16 mouse cellular contexts compared by ENCODE assay signal in genomic region chr13:102392868-102393661, GRCm38 (mm10).
A peak's percentile ranks its signal among the peaks of the same experiment; 100 is the strongest.
DNase-seq lines count a peak whose midpoint lies in the region; ATAC-seq and TF ChIP-seq lines count a peak whose summit lies in the region.
"Had no signal": no experiment of that assay in that cellular context is flagged by ENCODE, and none has a peak within 500 bp of the region (broad histone marks: within the 10 kb centered on the region; RNA-seq: fewer than 3 reads in every experiment).

No protein-coding gene starts in this region.

- intact Hi-C loops in gastrocnemius, adult 2 months (cut with DNase I) = loop anchor here (10.0 kb wide), 1 partner anchor 398 kb away; no protein-coding TSS in a partner anchor

- no peak overlapping the region for H3K4me3 ChIP-seq in forebrain, embryonic 11.5 days (ENCODE audit: low read depth, low read length)
- no peak overlapping the region for H3K4me3 ChIP-seq in forebrain, embryonic 15.5 days
- H3K4me3 ChIP-seq in hindbrain, embryonic 11.5 days (ENCODE audit: low read depth, low read length) = no peak overlapping the region
- no peak overlapping the region for H3K4me3 ChIP-seq in hindbrain, postnatal 0 days (ENCODE audit: low read length)
- H3K4me3 ChIP-seq in midbrain, embryonic 12.5 days = no peak overlapping the region
- H3K4me3 ChIP-seq in midbrain, embryonic 15.5 days = no peak overlapping the region
- no peak overlapping the region for H3K4me3 ChIP-seq in gastrocnemius, adult 2 months
- H3K4me3 ChIP-seq: limb, embryonic 12.5 days had no signal

- H3K27me3 ChIP-seq in forebrain, embryonic 11.5 days (ENCODE audit: control insufficient read depth, insufficient read depth, low read length) = no peaks in the 10 kb centered on the region
- H3K27me3 ChIP-seq in forebrain, embryonic 15.5 days = no peaks in the 10 kb centered on the region
- H3K27me3 ChIP-seq in hindbrain, embryonic 11.5 days (ENCODE audit: control insufficient read depth, insufficient read depth, low read length) = 0 out of 2 replicates have a peak, but pooled peaks cover 2% of the 10 kb centered on the region
- no peaks in the 10 kb centered on the region for H3K27me3 ChIP-seq in hindbrain, postnatal 0 days (ENCODE audit: insufficient read depth, low read length)
- peaks cover 16% of the 10 kb centered on the region; the same call in 1 of the 2 replicates for H3K27me3 ChIP-seq in midbrain, embryonic 12.5 days
- no peaks in the 10 kb centered on the region for H3K27me3 ChIP-seq in midbrain, embryonic 15.5 days (replicated peaks)
- H3K27me3 ChIP-seq: limb, embryonic 12.5 days; Patski had no signal

- no peaks in the 10 kb centered on the region for H3K9me3 ChIP-seq in forebrain, embryonic 11.5 days (ENCODE audit: control insufficient read depth, low read length)
- H3K9me3 ChIP-seq in forebrain, embryonic 15.5 days = no peaks in the 10 kb centered on the region
- no peaks in the 10 kb centered on the region for H3K9me3 ChIP-seq in hindbrain, embryonic 11.5 days (ENCODE audit: control insufficient read depth, low read length)
- H3K9me3 ChIP-seq in hindbrain, postnatal 0 days (ENCODE audit: low read length) = no peaks in the 10 kb centered on the region
- H3K9me3 ChIP-seq in midbrain, embryonic 12.5 days = no peaks in the 10 kb centered on the region
- H3K9me3 ChIP-seq in midbrain, embryonic 15.5 days = no peaks in the 10 kb centered on the region
- H3K9me3 ChIP-seq: limb, embryonic 12.5 days had no signal

- WGBS in forebrain, embryonic 11.5 days = 15% methylated on average over 10 of the region's 10 CpGs
- WGBS in forebrain, embryonic 15.5 days = 10% methylated on average over 10 of the region's 10 CpGs
- WGBS in hindbrain, embryonic 11.5 days = 21% methylated on average over 10 of the region's 10 CpGs
- WGBS in hindbrain, postnatal 0 days = 24% methylated on average over 10 of the region's 10 CpGs
- 17% methylated on average over 10 of the region's 10 CpGs for whole genome bisulfite sequencing in midbrain, embryonic 12.5 days
- WGBS in midbrain, embryonic 15.5 days = 15% methylated on average over 10 of the region's 10 CpGs

- TF ChIP-seq CTCF in hindbrain, postnatal 0 days (IDR thresholded peaks at IDR 0.05; ENCODE audit: low read depth) = no peak
- TF ChIP-seq CTCF in gastrocnemius, adult 2 months (IDR thresholded peaks at IDR 0.05) = no peak

- ATAC-seq in forebrain, embryonic 11.5 days (replicated peaks; ENCODE audit: low FRiP score) = peak; percentile 65
- no peak for ATAC-seq in forebrain, embryonic 15.5 days (replicated peaks)
- peak; percentile 64; the same call in 1 of the 2 replicates for ATAC-seq in hindbrain, embryonic 11.5 days (ENCODE audit: low FRiP score)
- no peak for ATAC-seq in hindbrain, postnatal 0 days
- ATAC-seq in midbrain, embryonic 12.5 days (ENCODE audit: low FRiP score, low read depth) = peak; percentile 62; the same call in 1 of the 2 replicates
- no peak for ATAC-seq in midbrain, embryonic 15.5 days (replicated peaks)
- ATAC-seq: intestine, postnatal 0 days; lung, postnatal 0 days; Patski had no signal

- no peak overlapping the region for H3K27ac ChIP-seq in forebrain, embryonic 11.5 days (ENCODE audit: low read depth, low read length)
- no peak overlapping the region for H3K27ac ChIP-seq in forebrain, embryonic 15.5 days (replicated peaks)
- H3K27ac ChIP-seq in hindbrain, embryonic 11.5 days (ENCODE audit: low read depth, low read length) = no peak overlapping the region
- H3K27ac ChIP-seq in hindbrain, postnatal 0 days = no peak overlapping the region
- no peak overlapping the region for H3K27ac ChIP-seq in midbrain, embryonic 12.5 days (replicated peaks)
- no peak overlapping the region for H3K27ac ChIP-seq in midbrain, embryonic 15.5 days
- H3K27ac ChIP-seq in gastrocnemius, adult 2 months = no peak overlapping the region

- H3K4me1 ChIP-seq in forebrain, embryonic 11.5 days (replicated peaks; ENCODE audit: control insufficient read depth, insufficient read depth, low read length) = no peaks in the 10 kb centered on the region
- peaks cover 4% of the 10 kb centered on the region for H3K4me1 ChIP-seq in forebrain, embryonic 15.5 days
- H3K4me1 ChIP-seq in hindbrain, embryonic 11.5 days (replicated peaks; ENCODE audit: control insufficient read depth, insufficient read depth, low read length) = no peaks in the 10 kb centered on the region; the same call in 1 of the 2 replicates
- no peaks in the 10 kb centered on the region for H3K4me1 ChIP-seq in hindbrain, postnatal 0 days (ENCODE audit: insufficient read depth, low read length)
- peaks cover 10% of the 10 kb centered on the region for H3K4me1 ChIP-seq in midbrain, embryonic 12.5 days
- H3K4me1 ChIP-seq in midbrain, embryonic 15.5 days = no peaks in the 10 kb centered on the region

- no peak overlapping the region for H3K4me2 ChIP-seq in forebrain, embryonic 11.5 days (ENCODE audit: low read depth, low read length, severe bottlenecking)
- H3K4me2 ChIP-seq in forebrain, embryonic 15.5 days (replicated peaks) = no peak overlapping the region
- H3K4me2 ChIP-seq in hindbrain, embryonic 11.5 days (replicated peaks; ENCODE audit: low read depth, low read length) = no peak overlapping the region
- H3K4me2 ChIP-seq in hindbrain, postnatal 0 days (ENCODE audit: low read depth, low read length) = no peak overlapping the region
- no peak overlapping the region for H3K4me2 ChIP-seq in midbrain, embryonic 12.5 days (replicated peaks)
- no peak overlapping the region for H3K4me2 ChIP-seq in midbrain, embryonic 15.5 days
- H3K4me2 ChIP-seq: limb, embryonic 12.5 days had no signal

- no peaks in the 10 kb centered on the region for H3K36me3 ChIP-seq in forebrain, embryonic 11.5 days (ENCODE audit: control insufficient read depth, insufficient read depth, low read length)
- H3K36me3 ChIP-seq in forebrain, embryonic 15.5 days = no peaks in the 10 kb centered on the region
- no peaks in the 10 kb centered on the region for H3K36me3 ChIP-seq in hindbrain, embryonic 11.5 days (ENCODE audit: control insufficient read depth, insufficient read depth, low read length)
- H3K36me3 ChIP-seq in hindbrain, postnatal 0 days (ENCODE audit: insufficient read depth, low read length) = no peaks in the 10 kb centered on the region
- no peaks in the 10 kb centered on the region for H3K36me3 ChIP-seq in midbrain, embryonic 12.5 days
- H3K36me3 ChIP-seq in midbrain, embryonic 15.5 days (replicated peaks) = no peaks in the 10 kb centered on the region
- H3K36me3 ChIP-seq: limb, embryonic 12.5 days had no signal

- DNase-seq in forebrain, embryonic 11.5 days (ENCODE audit: low spot score) = no peak
- DNase-seq in hindbrain, embryonic 11.5 days (ENCODE audit: low spot score) = peak; percentile 23
- DNase-seq in hindbrain, postnatal 0 days (ENCODE audit: low spot score) = no peak
- peak; percentile 4 to 22 for DNase-seq in kidney, postnatal 4 days
- no peak for DNase-seq in gastrocnemius, adult 2 months
- DNase-seq: cerebellum, postnatal 25 days; layer of hippocampus, postnatal 36 days; midbrain, embryonic 14.5 days; right cerebral cortex, postnatal 14 days had no signal

- H3K9ac ChIP-seq in forebrain, embryonic 11.5 days (ENCODE audit: low read length) = no peak overlapping the region
- H3K9ac ChIP-seq in forebrain, embryonic 15.5 days (replicated peaks) = no peak overlapping the region
- H3K9ac ChIP-seq in hindbrain, embryonic 11.5 days (ENCODE audit: low read depth, low read length) = no peak overlapping the region
- no peak overlapping the region for H3K9ac ChIP-seq in hindbrain, postnatal 0 days (replicated peaks; ENCODE audit: low read length)
- no peak overlapping the region for H3K9ac ChIP-seq in midbrain, embryonic 12.5 days (replicated peaks)
- H3K9ac ChIP-seq in midbrain, embryonic 15.5 days = no peak overlapping the region
- H3K9ac ChIP-seq: limb, embryonic 12.5 days had no signal

Comparison
In these comparisons a context has a peak if more than half of its experiments do, and no peak if none do; other contexts are left out.
1. ATAC-seq: peak in forebrain, embryonic 11.5 days (single experiment), hindbrain, embryonic 11.5 days (single experiment) and midbrain, embryonic 12.5 days (single experiment); none in forebrain, embryonic 15.5 days (single experiment), hindbrain, postnatal 0 days (single experiment) and midbrain, embryonic 15.5 days (single experiment).
2. DNase-seq: peak in hindbrain, embryonic 11.5 days (single experiment) and kidney, postnatal 4 days (2 of 2); none in forebrain, embryonic 11.5 days (single experiment), hindbrain, postnatal 0 days (single experiment) and gastrocnemius, adult 2 months (single experiment).